In the genomic region with DNA sequence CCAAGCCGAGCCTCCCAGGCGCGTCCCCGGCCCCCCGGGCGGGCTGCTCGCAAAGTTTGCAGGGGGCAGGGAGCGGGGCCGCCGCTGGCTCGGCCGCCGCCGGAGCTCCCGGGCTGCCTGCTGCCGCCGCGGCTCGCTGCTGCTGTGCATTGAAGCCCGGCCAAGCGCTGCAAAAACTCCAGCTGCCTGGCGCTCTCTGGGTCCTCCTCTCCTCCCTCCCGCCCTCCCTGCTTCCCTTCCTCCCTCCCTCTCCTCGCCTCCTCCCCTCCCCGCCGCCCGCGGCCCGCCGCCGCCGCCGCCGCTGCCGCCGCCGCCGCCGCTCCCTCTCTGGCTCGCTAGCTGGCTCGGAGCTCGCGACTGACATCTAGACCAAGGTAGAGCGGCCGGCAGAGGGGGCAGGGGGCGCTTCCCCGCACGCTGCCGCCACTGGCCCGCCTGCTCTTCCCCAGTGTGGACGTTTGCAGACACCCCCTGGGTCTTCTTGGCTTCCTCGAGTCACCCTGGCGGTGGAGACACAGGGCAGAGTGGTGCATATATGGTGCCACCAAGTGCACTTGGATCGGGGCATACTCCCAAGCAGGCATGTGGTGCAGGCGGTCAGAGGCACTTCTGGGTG, we compare ENCODE assay signal across 9 mouse cellular contexts. TPM values are rescaled to one million over a fixed set of nuclear protein-coding genes. Genes with fewer than 3 reads are reported as not detected.
DNase-seq lines count a peak whose midpoint lies in the region; ATAC-seq and TF ChIP-seq lines count a peak whose summit lies in the region.
"Had no signal": no experiment of that assay in that cellular context is flagged by ENCODE, and none has a peak within 500 bp of the region (broad histone marks: within the 10 kb centered on the region; RNA-seq: fewer than 3 reads in every experiment).

A gene (minus strand): TSS at position 137 of the 616 bp plus-strand sequence.

- dilution Hi-C loops in CH12.LX (cut with MboI; ENCODE audit: extremely low pct_ligation_motif_present, extremely low pct_unique_long_range_greater_than_20kb, low sequenced_read_pairs): no loop called here

- TF ChIP-seq CTCF in CH12.LX (conservative IDR thresholded peaks at IDR 0.05 in 1 of 2, IDR thresholded peaks at IDR 0.05 in 1 of 2; ENCODE audit: low read depth in 2 of 2, low read length in 2 of 2): no peak
- TF ChIP-seq CTCF in liver, embryonic 14.5 days (IDR thresholded peaks at IDR 0.05; ENCODE audit: low read depth): 0 out of 2 replicates have a peak, but pooled peaks have one; percentile 11

- no peak for TF ChIP-seq RAD21 in CH12.LX (IDR thresholded peaks at IDR 0.05; ENCODE audit: low read depth, low read length)

- TF ChIP-seq EP300 in CH12.LX (IDR thresholded peaks at IDR 0.05; ENCODE audit: low read length): no peak
- no peak for TF ChIP-seq EP300 in liver, embryonic 14.5 days (IDR thresholded peaks at IDR 0.05; ENCODE audit: low read depth)

- peaks cover 6% of the 10 kb centered on the region for H3K9me3 ChIP-seq in CH12.LX (replicated peaks; ENCODE audit: low read length)
- H3K9me3 ChIP-seq in forebrain, embryonic 13.5 days (replicated peaks): no peaks in the 10 kb centered on the region
- no peaks in the 10 kb centered on the region for H3K9me3 ChIP-seq in heart, embryonic 15.5 days (replicated peaks)
- no peaks in the 10 kb centered on the region for H3K9me3 ChIP-seq in liver, embryonic 14.5 days (ENCODE audit: control insufficient read depth, low read length)
- no peaks in the 10 kb centered on the region for H3K9me3 ChIP-seq in neural tube, embryonic 14.5 days (ENCODE audit: control insufficient read depth, low read length)

- H3K79me2 ChIP-seq in CH12.LX (replicated peaks; ENCODE audit: control insufficient read depth, extremely low read depth, insufficient read depth, poor library complexity, severe bottlenecking): no peaks in the 10 kb centered on the region

- ATAC-seq in forebrain, embryonic 13.5 days: peak; percentile 71
- peak; percentile 70 for ATAC-seq in heart, embryonic 15.5 days (replicated peaks; ENCODE audit: insufficient number of reproducible peaks, insufficient read depth, low FRiP score, low read depth)
- no peak for ATAC-seq in liver, embryonic 14.5 days (ENCODE audit: insufficient read depth)
- peak; percentile 73 for ATAC-seq in neural tube, embryonic 14.5 days (ENCODE audit: low read depth)

- 2% methylated on average over 12 of the region's 55 CpGs for WGBS in forebrain, embryonic 13.5 days
- under 1% methylated on average over 40 of the region's 55 CpGs for WGBS in heart, embryonic 15.5 days
- under 1% methylated on average over 44 of the region's 55 CpGs for WGBS in liver, embryonic 14.5 days (ENCODE audit: insufficient replicate concordance)
- 2% methylated on average over 16 of the region's 55 CpGs for WGBS in neural tube, embryonic 14.5 days

- DNase-seq in CH12.LX (ENCODE audit: extremely low read depth): no peak
- DNase-seq in brain, embryonic 18.5 days (ENCODE audit: low read depth, low spot score): peak; percentile 63
- peak; percentile 76 to 88 for DNase-seq in kidney, postnatal 25 days
- no peak for DNase-seq in liver, embryonic 14.5 days (ENCODE audit: low read depth in 3 of 3, low spot score in 3 of 3)
- peak; percentile 61 for DNase-seq in thymus, postnatal 4 days

- in situ Hi-C loops in CH12.LX (cut with MboI; ENCODE audit: low pct_ligation_motif_present, low pct_unique_long_range_greater_than_20kb, low sequenced_read_pairs): loop anchor here (10.0 kb wide), 1 partner anchor 273 kb away; no protein-coding TSS in a partner anchor

- no peaks in the 10 kb centered on the region for H3K36me3 ChIP-seq in CH12.LX (replicated peaks in 1 of 2; ENCODE audit: control insufficient read depth in 1 of 2, insufficient read depth in 1 of 2, low read length in 1 of 2)
- no peaks in the 10 kb centered on the region for H3K36me3 ChIP-seq in forebrain, embryonic 13.5 days (ENCODE audit: poor library complexity, severe bottlenecking)
- no peaks in the 10 kb centered on the region for H3K36me3 ChIP-seq in heart, embryonic 15.5 days
- H3K36me3 ChIP-seq in liver, embryonic 14.5 days (replicated peaks; ENCODE audit: control insufficient read depth, insufficient read depth, low read depth): no peaks in the 10 kb centered on the region
- no peaks in the 10 kb centered on the region for H3K36me3 ChIP-seq in neural tube, embryonic 14.5 days (ENCODE audit: control insufficient read depth, insufficient read depth, low read length)

- TF ChIP-seq POLR2A in CH12.LX (IDR thresholded peaks at IDR 0.05; ENCODE audit: low read depth, low read length): no peak

- H3K4me1 ChIP-seq in CH12.LX (ENCODE audit: control insufficient read depth in 1 of 2, insufficient read depth in 2 of 2): no peaks in the 10 kb centered on the region
- H3K4me1 ChIP-seq in forebrain, embryonic 13.5 days: peaks cover 34% of the 10 kb centered on the region
- H3K4me1 ChIP-seq in heart, embryonic 15.5 days (replicated peaks): peaks cover 43% of the 10 kb centered on the region
- no peaks in the 10 kb centered on the region for H3K4me1 ChIP-seq in liver, embryonic 14.5 days (replicated peaks; ENCODE audit: control insufficient read depth in 2 of 2, insufficient read depth in 2 of 2, low read length in 1 of 2)
- peaks cover 14% of the 10 kb centered on the region for H3K4me1 ChIP-seq in neural tube, embryonic 14.5 days (ENCODE audit: control insufficient read depth, insufficient read depth, low read length)

- H3K9ac ChIP-seq in CH12.LX (ENCODE audit: insufficient read depth, low read depth): no peak within 1 kb of the TSS
- H3K9ac ChIP-seq in forebrain, embryonic 13.5 days: peak within 1 kb of the TSS; percentile 96
- peak within 1 kb of the TSS; percentile 89 for H3K9ac ChIP-seq in heart, embryonic 15.5 days
- no peak within 1 kb of the TSS for H3K9ac ChIP-seq in liver, embryonic 14.5 days (replicated peaks)
- peak within 1 kb of the TSS; percentile 97 for H3K9ac ChIP-seq in neural tube, embryonic 14.5 days (replicated peaks; ENCODE audit: low read depth, low read length)

- no peak within 1 kb of the TSS for H3K27ac ChIP-seq in CH12.LX (ENCODE audit: insufficient read depth, low read depth)
- peak within 1 kb of the TSS; percentile 91 for H3K27ac ChIP-seq in forebrain, embryonic 13.5 days
- H3K27ac ChIP-seq in heart, embryonic 15.5 days: peak within 1 kb of the TSS; percentile 92
- H3K27ac ChIP-seq in liver, embryonic 14.5 days: no peak within 1 kb of the TSS
- H3K27ac ChIP-seq in neural tube, embryonic 14.5 days (ENCODE audit: low read depth, low read length): peak within 1 kb of the TSS; percentile 94

- peak within 1 kb of the TSS; percentile 30; the same call in 1 of the 2 replicates for H3K4me2 ChIP-seq in CH12.LX (ENCODE audit: insufficient read depth, low read depth, poor library complexity, severe bottlenecking)
- peak within 1 kb of the TSS; percentile 82 for H3K4me2 ChIP-seq in forebrain, embryonic 13.5 days
- H3K4me2 ChIP-seq in heart, embryonic 15.5 days: peak within 1 kb of the TSS; percentile 98
- peak within 1 kb of the TSS; percentile 62 for H3K4me2 ChIP-seq in liver, embryonic 14.5 days (ENCODE audit: low read depth)
- peak within 1 kb of the TSS; percentile 70 for H3K4me2 ChIP-seq in neural tube, embryonic 14.5 days (ENCODE audit: low read depth, low read length)

- H3K4me3 ChIP-seq in CH12.LX (replicated peaks in 1 of 3; ENCODE audit: low read depth in 2 of 3, low read length in 2 of 3, poor library complexity in 1 of 3): no peak within 1 kb of the TSS
- peak within 1 kb of the TSS; percentile 82 for H3K4me3 ChIP-seq in forebrain, embryonic 13.5 days
- H3K4me3 ChIP-seq in heart, embryonic 15.5 days: peak within 1 kb of the TSS; percentile 86
- peak within 1 kb of the TSS; percentile 37 to 46 for H3K4me3 ChIP-seq in liver, embryonic 14.5 days (ENCODE audit: insufficient read depth in 1 of 2, low read depth in 2 of 2, low read length in 2 of 2)
- H3K4me3 ChIP-seq in neural tube, embryonic 14.5 days (ENCODE audit: low read depth, low read length): peak within 1 kb of the TSS; percentile 86

- H3K27me3 ChIP-seq in CH12.LX (replicated peaks): peaks cover 70% of the 10 kb centered on the region
- H3K27me3 ChIP-seq in forebrain, embryonic 13.5 days: peaks cover 31% of the 10 kb centered on the region
- H3K27me3 ChIP-seq in heart, embryonic 15.5 days: peaks cover 28% of the 10 kb centered on the region
- H3K27me3 ChIP-seq in liver, embryonic 14.5 days (ENCODE audit: control insufficient read depth, insufficient read depth, low read length): peaks cover 67% of the 10 kb centered on the region
- H3K27me3 ChIP-seq in neural tube, embryonic 14.5 days (ENCODE audit: control insufficient read depth, insufficient read depth, low read length): no peaks in the 10 kb centered on the region

TF ChIP-seq in CH12.LX, 34 proteins besides CTCF, POLR2A, EP300 and RAD21:
- no peak for TF ChIP-seq JUND (conservative IDR thresholded peaks at IDR 0.05; ENCODE audit: low read depth, low read length)
- TF ChIP-seq ZC3H11A (IDR thresholded peaks at IDR 0.05; ENCODE audit: low read depth, low read length): no peak
- TF ChIP-seq TBP (conservative IDR thresholded peaks at IDR 0.05; ENCODE audit: low read depth, low read length): no peak
- no peak for TF ChIP-seq PAX5 (IDR thresholded peaks at IDR 0.05; ENCODE audit: low read length)

RNA-seq across cellular contexts. Expression of the gene that starts here (rescaled TPM):
- total RNA-seq in CH12.LX (2012; rRNA removed) (not detected in 2 replicates), CH12.LX (2014; rRNA removed) (not detected in 2 replicates)
- polyA plus RNA-seq in CH12.LX (2012; ENCODE audit: insufficient read length, low read depth): not detected in 2 replicates
- 14.8 and 18.6 TPM in 2 replicates for polyA plus RNA-seq in forebrain, embryonic 13.5 days (2015; fragmentation: Nextera tagmentation; extraction: Ambion mirVana)
- 4.5 and 5.9 TPM in 2 replicates for polyA plus RNA-seq in heart, embryonic 15.5 days (2015; fragmentation: Nextera tagmentation; extraction: Ambion mirVana)
- 0.14 and 0.17 TPM in 2 replicates for polyA plus RNA-seq in liver, embryonic 14.5 days (2012; rRNA removed)
- 0.23 and 0.25 TPM in 2 replicates for polyA plus RNA-seq in liver, embryonic 14.5 days (2014; fragmentation: Nextera tagmentation; extraction: Ambion mirVana)
- polyA plus RNA-seq in neural tube, embryonic 14.5 days (2014; fragmentation: Nextera tagmentation; extraction: Ambion mirVana): 25.1 and 26.9 TPM in 2 replicates
- total RNA-seq: MEL had no signal

Comparison
In these comparisons a context has a peak if more than half of its experiments do, and no peak if none do; other contexts are left out.
1. DNase-seq: peak in brain, embryonic 18.5 days (single experiment), kidney, postnatal 25 days (2 of 2) and thymus, postnatal 4 days (single experiment); none in CH12.LX (single experiment) and liver, embryonic 14.5 days (0 of 3).
2. H3K27ac ChIP-seq: peak in forebrain, embryonic 13.5 days (single experiment), heart, embryonic 15.5 days (single experiment) and neural tube, embryonic 14.5 days (single experiment); none in CH12.LX (single experiment) and liver, embryonic 14.5 days (single experiment).
3. H3K4me2 ChIP-seq: peak in every context shown above with its lines; median percentile 98 in heart, embryonic 15.5 days; 82 in forebrain, embryonic 13.5 days; 70 in neural tube, embryonic 14.5 days; 62 in liver, embryonic 14.5 days; 30 in CH12.LX.
4. H3K4me3 ChIP-seq: peak in forebrain, embryonic 13.5 days (single experiment), heart, embryonic 15.5 days (single experiment), liver, embryonic 14.5 days (2 of 2) and neural tube, embryonic 14.5 days (single experiment); none in CH12.LX (0 of 3).
5. H3K9ac ChIP-seq: peak in forebrain, embryonic 13.5 days (single experiment), heart, embryonic 15.5 days (single experiment) and neural tube, embryonic 14.5 days (single experiment); none in CH12.LX (single experiment) and liver, embryonic 14.5 days (single experiment).